In genomic region chr6:22794071-22794721, GRCm38 (mm10) we compare ENCODE assay signal across 8 mouse cellular contexts.
DNase-seq lines count a peak whose midpoint lies in the region; ATAC-seq and TF ChIP-seq lines count a peak whose summit lies in the region.

No protein-coding gene starts in this region.

- peak; percentile 90 for ATAC-seq in hindbrain, embryonic 14.5 days (ENCODE audit: low FRiP score)
- ATAC-seq in midbrain, embryonic 13.5 days: peak; percentile 91
- ATAC-seq in erythroid progenitor cell, adult 5-6 weeks (replicated peaks; ENCODE audit: low FRiP score, poor library complexity, severe bottlenecking): no peak

- 9% methylated on average over 12 of the region's 12 CpGs for WGBS in hindbrain, embryonic 14.5 days
- WGBS in midbrain, embryonic 13.5 days: 6% methylated on average over 12 of the region's 12 CpGs

- H3K4me1 ChIP-seq in hindbrain, embryonic 14.5 days (replicated peaks; ENCODE audit: control insufficient read depth, insufficient read depth, low read length): peaks cover 22% of the 10 kb centered on the region; the same call in 1 of the 2 replicates
- H3K4me1 ChIP-seq in midbrain, embryonic 13.5 days (replicated peaks): peaks cover 37% of the 10 kb centered on the region

- no peak for TF ChIP-seq POLR2A in brain, embryonic 14.5 days (IDR thresholded peaks at IDR 0.05; ENCODE audit: borderline replicate concordance, extremely low read depth, insufficient read depth, insufficient read length, poor library complexity, severe bottlenecking)

- H3K9me3 ChIP-seq in hindbrain, embryonic 14.5 days (ENCODE audit: control insufficient read depth, low read length): no peaks in the 10 kb centered on the region
- no peaks in the 10 kb centered on the region for H3K9me3 ChIP-seq in midbrain, embryonic 13.5 days

- no peak overlapping the region for H3K4me3 ChIP-seq in hindbrain, embryonic 14.5 days (replicated peaks; ENCODE audit: low read length)
- peak overlapping the region; percentile 17; the same call in 1 of the 2 replicates for H3K4me3 ChIP-seq in midbrain, embryonic 13.5 days (replicated peaks)

- no peaks in the 10 kb centered on the region for H3K27me3 ChIP-seq in hindbrain, embryonic 14.5 days (ENCODE audit: control insufficient read depth, insufficient read depth, low read length)
- no peaks in the 10 kb centered on the region for H3K27me3 ChIP-seq in midbrain, embryonic 13.5 days

- H3K4me2 ChIP-seq in hindbrain, embryonic 14.5 days (replicated peaks): peak overlapping the region; percentile 32
- peak overlapping the region; percentile 33 for H3K4me2 ChIP-seq in midbrain, embryonic 13.5 days (replicated peaks)

- no peak for TF ChIP-seq CTCF in brain, embryonic 14.5 days (IDR thresholded peaks at IDR 0.05; ENCODE audit: borderline replicate concordance, extremely low read depth, insufficient read depth, insufficient read length)

- no peaks in the 10 kb centered on the region for H3K36me3 ChIP-seq in hindbrain, embryonic 14.5 days (replicated peaks; ENCODE audit: control insufficient read depth, insufficient read depth)
- H3K36me3 ChIP-seq in midbrain, embryonic 13.5 days: no peaks in the 10 kb centered on the region

- peak overlapping the region; percentile 37 for H3K9ac ChIP-seq in hindbrain, embryonic 14.5 days
- H3K9ac ChIP-seq in midbrain, embryonic 13.5 days (replicated peaks): peak overlapping the region; percentile 48; the same call in 1 of the 2 replicates

- peak; percentile 97 for DNase-seq in brain, embryonic 14.5 days (ENCODE audit: low read depth)
- DNase-seq in embryo, embryonic 11 days: peak; percentile 71
- DNase-seq in hindbrain, embryonic 14.5 days (ENCODE audit: low spot score): peak; percentile 76
- no peak for DNase-seq in lung, postnatal 4 days
- DNase-seq in adipocyte (ENCODE audit: low spot score): no peak
- no peak for DNase-seq in c-Kit-positive CD71-positive TER-119-positive erythroid progenitor cells, embryonic 14.5 days (ENCODE audit: low spot score)

- H3K27ac ChIP-seq in hindbrain, embryonic 14.5 days: peak overlapping the region; percentile 76
- H3K27ac ChIP-seq in midbrain, embryonic 13.5 days: peak overlapping the region; percentile 84

Comparison
In these comparisons a context has a peak if more than half of its experiments do, and no peak if none do; other contexts are left out.
1. DNase-seq: peak in brain, embryonic 14.5 days (single experiment), embryo, embryonic 11 days (single experiment) and hindbrain, embryonic 14.5 days (single experiment); none in lung, postnatal 4 days (0 of 2), adipocyte (single experiment) and c-Kit-positive CD71-positive TER-119-positive erythroid progenitor cells, embryonic 14.5 days (single experiment).